Mouse (Mus musculus) hindbrain, postnatal 0 days (tissue): ENCODE results near the gene Qars. TPM values are rescaled to one million over a fixed set of nuclear protein-coding genes. Genes with fewer than 3 reads are reported as not detected.
A peak's percentile ranks its signal among the peaks of the same experiment; 100 is the strongest.

Source experiments
- ATAC-seq: fragments of 200-750 bp; cut with Nextera tagmentation; 2 replicates; pipeline ENCODE4 v1.8.0; 2017; ENCODE audit warnings: mild to moderate bottlenecking, moderate TSS enrichment, moderate library complexity
- DNase-seq: peaks from one replicate; pipeline ENCODE4 v3.0.0-alpha.2; 2015; ENCODE audit warnings: low spot score
- H3K27ac ChIP-seq: fragments of 300-500 bp; sonication (generic); 2 replicates; pipeline ENCODE4 v1.5.1; 2014; ENCODE audit warnings: mild to moderate bottlenecking
- H3K27me3 ChIP-seq: fragments of 300-500 bp; sonication (generic); 2 replicates; pipeline ENCODE4 v1.6.1; 2014; ENCODE audit warnings: low read length, mixed read lengths; ENCODE audit not compliant: insufficient read depth
- H3K36me3 ChIP-seq: fragments of 300-500 bp; sonication (generic); 2 replicates; pipeline ENCODE4 v1.6.1; 2014; ENCODE audit warnings: low read length, mixed read lengths; ENCODE audit not compliant: insufficient read depth
- H3K4me1 ChIP-seq: fragments of 300-500 bp; sonication (generic); 2 replicates; pipeline ENCODE4 v1.6.1; 2014; ENCODE audit warnings: antibody characterized with exemption, low read length, mixed read lengths; ENCODE audit not compliant: insufficient read depth
- H3K4me2 ChIP-seq: fragments of 300-500 bp; sonication (generic); 2 replicates; pipeline ENCODE4 v1.6.1; 2014; ENCODE audit warnings: low read depth, mild to moderate bottlenecking, low read length, moderate library complexity, mixed read lengths
- H3K4me3 ChIP-seq: fragments of 300-500 bp; sonication (generic); 2 replicates; pipeline ENCODE4 v1.5.1; 2014; ENCODE audit warnings: low read length
- H3K9ac ChIP-seq: fragments of 300-500 bp; sonication (generic); replicated peaks from 2 replicates; pipeline ENCODE4 v1.6.1; 2014; ENCODE audit warnings: mild to moderate bottlenecking, low read length, moderate library complexity, mixed read lengths
- H3K9me3 ChIP-seq: fragments of 300-500 bp; sonication (generic); 2 replicates; pipeline ENCODE4 v1.6.1; 2016; ENCODE audit warnings: low read length, mixed read lengths
- CTCF ChIP-seq: IDR thresholded peaks from 2 replicates; pipeline ENCODE4 v1.5.1; 2016; ENCODE audit warnings: antibody characterized with exemption, control low read depth, low read depth
- WGBS: fragments of 180-500 bp; shearing (Covaris S2); extraction: QIAGEN DNeasy Blood & Tissue Kit; methylation state at CpG from one replicate; pipeline ENCODE4 v1.1.7; 2014; 5-methylcytosine and 5-hydroxymethylcytosine counted together
- polyA plus RNA-seq: library from polyadenylated mRNA; unstranded; fragments of >200 nt; fragmentation: Nextera tagmentation; extraction: Ambion mirVana; gene quantifications from 2 replicates; pipeline ENCODE4 v1.2.1, GENCODE M21; 2015
- total RNA-seq: library from RNA; depleted of rRNA; stranded (reverse); fragments of >200 nt; gene quantifications from 2 replicates; pipeline ENCODE4 v1.2.3, GENCODE M21; 2014

The Qars gene
- total and polyA plus RNA-seq, 2 experiments from 2014 or later = 58.3 to 153 TPM

DNA sequence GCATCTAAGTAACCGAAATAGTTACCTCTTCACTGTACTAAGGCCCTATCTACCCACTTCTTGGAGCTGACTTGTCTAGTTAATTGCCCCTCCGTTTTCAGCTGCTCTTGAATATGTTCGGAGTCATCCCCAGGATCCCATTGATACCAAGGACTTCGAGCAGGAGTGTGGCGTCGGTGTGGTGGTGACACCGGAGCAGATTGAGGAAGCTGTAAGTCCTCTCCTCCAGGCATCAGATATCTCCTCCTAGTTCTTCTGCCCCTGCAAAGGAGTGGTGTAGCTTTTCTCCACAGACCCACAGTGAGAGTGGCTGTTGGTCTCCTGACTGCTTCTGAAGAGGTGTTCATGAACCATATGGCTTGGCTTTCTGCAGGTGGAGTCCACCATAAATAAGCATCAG, 1.3 kb downstream of the Qars start:
- peaks cover 38% of the 10 kb centered on the region for H3K36me3 ChIP-seq
- DNase-seq (no peak), ATAC-seq (no peak)
- H3K27ac ChIP-seq = no peak overlapping the region
- H3K9me3 ChIP-seq = no peaks in the 10 kb centered on the region
- no peaks in the 10 kb centered on the region for H3K27me3 ChIP-seq
- no peak for TF ChIP-seq CTCF
- peaks cover 11% of the 10 kb centered on the region; the same call in 1 of the 2 replicates for H3K4me1 ChIP-seq
- H3K9ac ChIP-seq = peak overlapping the region; percentile 67; the same call in 1 of the 2 replicates
- WGBS = 89% methylated on average over 7 of the region's 7 CpGs
- H3K4me2 ChIP-seq = peak overlapping the region; percentile 87
- peak overlapping the region; percentile 71 for H3K4me3 ChIP-seq

DNA sequence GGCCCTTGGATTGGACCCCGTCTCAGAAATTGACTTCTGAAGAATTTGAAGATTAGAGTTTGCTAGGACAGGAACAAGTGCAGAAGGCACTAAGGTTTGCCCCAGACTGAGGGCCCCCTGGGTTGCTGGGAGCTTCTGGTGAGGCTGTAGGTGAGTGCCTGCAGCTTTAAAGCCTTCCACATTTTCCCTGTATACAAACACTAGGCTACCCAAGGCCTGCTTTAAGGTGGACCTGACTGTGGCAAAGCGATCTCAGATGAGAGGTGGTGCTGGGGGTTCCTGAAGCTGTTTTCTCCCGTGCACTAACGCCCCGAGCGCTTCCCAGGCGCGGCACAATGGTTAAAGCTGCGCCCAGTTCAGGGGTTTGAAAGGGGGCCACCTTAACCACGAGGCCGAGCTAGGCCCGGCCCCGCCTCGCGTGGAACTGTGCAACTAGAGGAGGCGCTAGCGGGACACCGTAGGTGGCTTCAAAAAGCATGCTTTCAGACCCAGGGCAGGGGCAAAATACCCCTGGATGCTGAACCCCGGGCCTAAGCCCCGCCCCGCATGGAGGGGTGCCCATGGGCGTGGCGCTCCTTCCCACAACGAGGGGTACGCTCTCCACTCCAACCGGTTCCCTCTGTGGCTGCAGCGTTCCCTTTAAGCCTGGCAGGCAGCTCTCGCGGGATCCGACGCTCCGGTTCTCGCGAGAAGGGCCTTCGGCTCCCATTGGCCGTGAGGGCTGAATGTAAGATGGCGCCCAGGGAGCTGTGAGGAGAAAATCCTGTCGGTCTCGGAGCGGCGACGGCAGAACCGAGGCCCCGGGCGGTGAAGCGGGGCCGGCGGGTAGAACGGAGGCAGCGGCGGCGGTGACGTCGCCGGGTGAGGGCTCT, 9.1 kb downstream of the Qars start, which contains the start of gene Qrich1:
Qrich1 (plus strand) TSS at position 427 of the 872 bp plus-strand sequence.
- Histone ChIP-seq H3K4me2 (peak within 1 kb of the TSS; percentile 83), H3K36me3 (peaks cover 42% of the 10 kb centered on the region), H3K4me1 (peaks cover 13% of the 10 kb centered on the region; the same call in 1 of the 2 replicates), H3K9me3 (no peaks in the 10 kb centered on the region), H3K27ac (peak within 1 kb of the TSS; percentile 99), H3K9ac (peak within 1 kb of the TSS; percentile 93), H3K27me3 (no peaks in the 10 kb centered on the region), H3K4me3 (peak within 1 kb of the TSS; percentile 92)
- DNase-seq = peak; percentile 99
- WGBS = under 1% methylated on average over 54 of the region's 55 CpGs
- peak; percentile 98 for ATAC-seq
- TF ChIP-seq CTCF = peak; percentile 40

DNA sequence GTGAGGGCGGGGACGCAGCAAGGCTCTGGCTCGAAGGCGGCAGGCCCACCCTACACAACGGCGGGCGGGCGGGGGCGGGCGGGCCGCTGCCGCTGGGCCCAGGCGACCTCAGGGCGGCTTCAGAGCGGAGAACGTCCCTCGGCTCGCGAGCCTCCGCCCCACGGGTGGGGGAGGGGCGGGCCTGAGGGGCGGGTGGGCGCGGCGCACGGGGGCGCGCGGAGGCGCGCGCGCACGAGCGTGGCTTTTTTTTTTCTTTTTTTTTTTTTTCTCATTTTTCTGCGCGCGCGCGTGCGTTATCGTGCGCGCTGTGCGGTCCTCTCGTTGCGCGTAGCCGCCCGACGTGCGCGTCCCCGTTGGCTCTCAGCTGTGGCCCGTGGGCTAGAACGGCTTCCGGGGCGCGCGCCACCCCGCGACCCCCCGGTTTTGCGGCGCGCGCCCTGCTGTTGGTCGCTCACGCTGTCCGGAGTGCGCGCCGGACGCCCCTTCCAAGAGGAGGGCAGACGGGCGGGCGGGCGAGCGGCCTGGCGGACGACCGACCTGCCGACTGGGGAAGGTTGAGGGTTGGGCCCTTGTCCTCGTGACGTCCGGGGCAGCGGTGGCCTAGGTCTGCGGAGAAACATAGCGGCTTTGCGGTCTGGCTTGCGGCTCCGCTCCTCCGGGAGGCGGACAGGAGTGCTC, 9.9 kb downstream of the Qars start:
- peaks cover 13% of the 10 kb centered on the region; the same call in 1 of the 2 replicates for H3K4me1 ChIP-seq

DNA sequence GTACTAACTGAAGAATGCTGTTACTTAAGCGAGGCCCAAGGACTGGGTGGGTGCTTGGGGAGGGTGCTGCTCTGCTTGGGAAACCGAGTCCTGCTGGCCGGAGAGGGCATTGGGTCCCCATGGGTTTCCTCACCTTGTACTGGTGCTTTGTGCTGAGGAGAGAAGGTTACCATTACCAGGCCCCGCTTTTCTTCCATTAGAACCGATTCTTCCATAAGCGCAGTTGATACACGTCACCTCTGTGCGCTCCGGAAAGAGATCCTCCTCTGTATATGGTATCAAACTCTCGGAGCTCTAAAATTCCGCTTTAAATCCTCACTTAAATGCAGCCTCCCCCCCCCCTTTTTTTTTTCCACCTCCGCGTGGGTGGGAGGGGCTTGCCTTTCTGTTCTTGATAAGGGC, 10.4 kb downstream of the Qars start:
- peak overlapping the region; percentile 92 for H3K4me3 ChIP-seq
- H3K9me3 ChIP-seq = no peaks in the 10 kb centered on the region
- H3K9ac ChIP-seq = peak overlapping the region; percentile 93
- DNase-seq (peak; percentile 73), ATAC-seq (peak; percentile 11)
- H3K27ac ChIP-seq = peak overlapping the region; percentile 99
- no peaks in the 10 kb centered on the region for H3K27me3 ChIP-seq
- peak overlapping the region; percentile 83 for H3K4me2 ChIP-seq
- H3K4me1 ChIP-seq = peaks cover 13% of the 10 kb centered on the region; the same call in 1 of the 2 replicates
- 0% methylated on average over 13 of the region's 13 CpGs for WGBS
- H3K36me3 ChIP-seq = peaks cover 30% of the 10 kb centered on the region
- no peak for TF ChIP-seq CTCF

More for the DNA sequence above, 9.9 kb downstream of the Qars start:
- Histone ChIP-seq H3K27me3 (no peaks in the 10 kb centered on the region), H3K9ac (peak overlapping the region; percentile 93), H3K4me2 (peak overlapping the region; percentile 83), H3K27ac (peak overlapping the region; percentile 99), H3K9me3 (no peaks in the 10 kb centered on the region), H3K4me3 (peak overlapping the region; percentile 92), H3K36me3 (peaks cover 35% of the 10 kb centered on the region)
- peak; percentile 95 for DNase-seq
- ATAC-seq = peak; percentile 83
- no peak for TF ChIP-seq CTCF
- WGBS = under 1% methylated on average over 72 of the region's 95 CpGs

DNA sequence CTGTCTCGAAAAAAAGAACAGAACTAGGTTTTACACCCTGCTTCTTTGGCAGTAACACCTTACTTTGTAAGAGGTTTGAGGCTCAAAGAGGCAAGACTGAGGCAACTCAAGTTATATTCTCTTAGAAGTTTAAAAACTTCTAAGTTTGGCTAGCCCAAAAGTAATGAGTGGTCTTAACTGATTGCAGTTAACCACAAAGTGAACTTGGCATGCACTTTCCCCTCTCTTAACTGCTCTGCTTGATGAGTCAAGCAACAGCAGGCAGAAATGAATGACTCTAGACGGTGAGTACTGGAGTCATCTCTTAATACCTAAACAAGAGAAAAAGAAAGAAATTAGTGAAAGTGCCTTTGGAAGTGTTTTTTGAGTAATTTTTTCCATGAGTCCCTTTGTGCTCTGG, 14.1 kb downstream of the Qars start:
- WGBS = 78% methylated on average over 2 of the region's 2 CpGs
- H3K27ac ChIP-seq = no peak overlapping the region
- no peaks in the 10 kb centered on the region for H3K9me3 ChIP-seq

DNA sequence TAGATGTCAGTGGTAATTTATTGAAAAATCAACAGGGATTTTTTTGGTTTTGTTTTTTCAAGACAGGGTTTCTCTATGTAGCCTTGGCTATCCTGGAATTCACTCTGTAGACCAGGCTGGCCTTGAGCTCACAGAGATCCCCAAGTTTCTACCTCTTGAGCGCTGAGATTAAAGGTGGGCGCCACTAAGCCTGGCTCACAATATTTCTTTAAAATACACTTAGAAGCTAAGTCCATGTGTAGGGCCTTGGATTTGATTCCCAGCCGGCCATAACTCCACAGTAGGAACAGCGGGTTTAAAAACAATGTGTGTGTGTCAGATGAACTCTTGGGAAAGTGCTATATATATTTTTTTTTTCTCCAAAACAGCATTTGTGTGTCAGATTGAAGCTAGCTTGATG, 15.8 kb downstream of the Qars start:
- WGBS = 96% methylated on average over 4 of the region's 4 CpGs
- Histone ChIP-seq H3K9me3 (no peaks in the 10 kb centered on the region), H3K4me3 (no peak overlapping the region), H3K4me2 (no peak overlapping the region), H3K27me3 (no peaks in the 10 kb centered on the region), H3K9ac (no peak overlapping the region), H3K27ac (no peak overlapping the region), H3K4me1 (peaks cover 9% of the 10 kb centered on the region; the same call in 1 of the 2 replicates), H3K36me3 (peaks cover 2% of the 10 kb centered on the region; the same call in 1 of the 2 replicates)
- DNase-seq (no peak), ATAC-seq (no peak)
- TF ChIP-seq CTCF = no peak

More for the DNA sequence above, 14.1 kb downstream of the Qars start:
- no peaks in the 10 kb centered on the region for H3K27me3 ChIP-seq
- H3K4me2 ChIP-seq = no peak overlapping the region
- H3K4me1 ChIP-seq = peaks cover 9% of the 10 kb centered on the region; the same call in 1 of the 2 replicates
- no peak for TF ChIP-seq CTCF
- H3K9ac ChIP-seq = no peak overlapping the region
- ATAC-seq (no peak), DNase-seq (no peak)
- no peaks in the 10 kb centered on the region for H3K36me3 ChIP-seq
- H3K4me3 ChIP-seq = no peak overlapping the region
